In genomic region chr10:122693158-122693777, GRCm38 (mm10) we compare ENCODE assay signal across 11 mouse cellular contexts. TPM values are rescaled to one million over a fixed set of nuclear protein-coding genes. Genes with fewer than 3 reads are reported as not detected.
DNase-seq lines count a peak whose midpoint lies in the region; ATAC-seq lines count a peak whose summit lies in the region.
"Had no signal": no experiment of that assay in that cellular context is flagged by ENCODE, and none has a peak within 500 bp of the region (broad histone marks: within the 10 kb centered on the region; RNA-seq: fewer than 3 reads in every experiment).

No protein-coding gene starts in this region.

- H3K36me3 ChIP-seq in midbrain, embryonic 13.5 days, result no peaks in the 10 kb centered on the region
- H3K36me3 ChIP-seq in midbrain, embryonic 11.5 days (ENCODE audit: control insufficient read depth, insufficient read depth, low read length), result no peaks in the 10 kb centered on the region
- H3K36me3 ChIP-seq in hindbrain, embryonic 14.5 days (replicated peaks; ENCODE audit: control insufficient read depth, insufficient read depth), result peaks cover 2% of the 10 kb centered on the region; the same call in 1 of the 2 replicates
- peaks cover 5% of the 10 kb centered on the region for H3K36me3 ChIP-seq in neural tube, embryonic 15.5 days
- H3K36me3 ChIP-seq: heart, embryonic 15.5 days; liver, embryonic 13.5 days had no signal

- H3K9ac ChIP-seq in midbrain, embryonic 13.5 days (replicated peaks), result no peak overlapping the region
- H3K9ac ChIP-seq in midbrain, embryonic 11.5 days (ENCODE audit: low read length), result no peak overlapping the region
- H3K9ac ChIP-seq in hindbrain, embryonic 14.5 days, result no peak overlapping the region
- H3K9ac ChIP-seq in neural tube, embryonic 15.5 days (replicated peaks), result no peak overlapping the region
- H3K9ac ChIP-seq: heart, embryonic 15.5 days; liver, embryonic 13.5 days had no signal

- peak overlapping the region; percentile 51; the same call in 1 of the 2 replicates for H3K27ac ChIP-seq in midbrain, embryonic 13.5 days
- H3K27ac ChIP-seq in midbrain, embryonic 11.5 days (ENCODE audit: low read depth, low read length), result no peak overlapping the region
- peak overlapping the region; percentile 66; the same call in 1 of the 2 replicates for H3K27ac ChIP-seq in hindbrain, embryonic 14.5 days
- peak overlapping the region; percentile 51 for H3K27ac ChIP-seq in neural tube, embryonic 15.5 days (replicated peaks)
- H3K27ac ChIP-seq: heart, embryonic 15.5 days; kidney, postnatal 0 days; liver, embryonic 13.5 days had no signal

- ATAC-seq in midbrain, embryonic 13.5 days, result peak; percentile 66
- no peak for ATAC-seq in midbrain, embryonic 11.5 days (ENCODE audit: low FRiP score)
- peak; percentile 73 for ATAC-seq in hindbrain, embryonic 14.5 days (ENCODE audit: low FRiP score)
- peak; percentile 45; the same call in 1 of the 2 replicates for ATAC-seq in neural tube, embryonic 15.5 days (ENCODE audit: low FRiP score)

- peaks cover 15% of the 10 kb centered on the region for H3K4me1 ChIP-seq in midbrain, embryonic 13.5 days (replicated peaks)
- no peaks in the 10 kb centered on the region for H3K4me1 ChIP-seq in midbrain, embryonic 11.5 days (ENCODE audit: control insufficient read depth, insufficient read depth, low read length)
- peaks cover 13% of the 10 kb centered on the region; the same call in 1 of the 2 replicates for H3K4me1 ChIP-seq in hindbrain, embryonic 14.5 days (replicated peaks; ENCODE audit: control insufficient read depth, insufficient read depth, low read length)
- H3K4me1 ChIP-seq in neural tube, embryonic 15.5 days, result peaks cover 18% of the 10 kb centered on the region
- H3K4me1 ChIP-seq: liver, embryonic 13.5 days; megakaryocyte, embryonic 14.5 days had no signal

- H3K27me3 ChIP-seq in midbrain, embryonic 13.5 days, result no peaks in the 10 kb centered on the region
- no peaks in the 10 kb centered on the region for H3K27me3 ChIP-seq in midbrain, embryonic 11.5 days (ENCODE audit: control insufficient read depth, insufficient read depth, low read length)
- H3K27me3 ChIP-seq in hindbrain, embryonic 14.5 days (ENCODE audit: control insufficient read depth, insufficient read depth, low read length), result no peaks in the 10 kb centered on the region
- no peaks in the 10 kb centered on the region for H3K27me3 ChIP-seq in neural tube, embryonic 15.5 days (replicated peaks)
- H3K27me3 ChIP-seq: heart, embryonic 15.5 days; liver, embryonic 13.5 days; megakaryocyte, embryonic 14.5 days had no signal

- no peak overlapping the region for H3K4me3 ChIP-seq in midbrain, embryonic 13.5 days (replicated peaks)
- no peak overlapping the region for H3K4me3 ChIP-seq in midbrain, embryonic 11.5 days (ENCODE audit: low read depth, low read length)
- H3K4me3 ChIP-seq in hindbrain, embryonic 14.5 days (replicated peaks; ENCODE audit: low read length), result no peak overlapping the region
- no peak overlapping the region for H3K4me3 ChIP-seq in neural tube, embryonic 15.5 days (replicated peaks)
- H3K4me3 ChIP-seq: heart, embryonic 15.5 days; liver, embryonic 13.5 days; megakaryocyte, embryonic 14.5 days had no signal

- WGBS in midbrain, embryonic 13.5 days, result 66% methylated on average over 12 of the region's 12 CpGs
- 74% methylated on average over 12 of the region's 12 CpGs for WGBS in midbrain, embryonic 11.5 days
- WGBS in hindbrain, embryonic 14.5 days, result 62% methylated on average over 12 of the region's 12 CpGs
- 54% methylated on average over 12 of the region's 12 CpGs for WGBS in neural tube, embryonic 15.5 days

- no peak for DNase-seq in midbrain, embryonic 11.5 days (ENCODE audit: low spot score, missing footprints)
- peak; percentile 87 for DNase-seq in cerebellum, adult 9-10 months
- DNase-seq in hindbrain, embryonic 14.5 days (ENCODE audit: low spot score), result no peak
- DNase-seq in heart, adult 8-10 months (ENCODE audit: low spot score), result no peak
- no peak for DNase-seq in adrenal gland, adult 2 months
- DNase-seq: liver, embryonic 13.5 days had no signal

- H3K4me2 ChIP-seq in midbrain, embryonic 13.5 days (replicated peaks), result no peak overlapping the region
- no peak overlapping the region for H3K4me2 ChIP-seq in midbrain, embryonic 11.5 days
- H3K4me2 ChIP-seq in hindbrain, embryonic 14.5 days (replicated peaks), result 0 out of 2 replicates have a peak overlapping the region, but pooled peaks have one; percentile 9
- H3K4me2 ChIP-seq in neural tube, embryonic 15.5 days, result peak overlapping the region; percentile 19; the same call in 1 of the 2 replicates
- H3K4me2 ChIP-seq: heart, embryonic 15.5 days; liver, embryonic 13.5 days had no signal

- H3K9me3 ChIP-seq in midbrain, embryonic 13.5 days, result no peaks in the 10 kb centered on the region
- H3K9me3 ChIP-seq in midbrain, embryonic 11.5 days (ENCODE audit: control insufficient read depth, low read length), result no peaks in the 10 kb centered on the region
- no peaks in the 10 kb centered on the region for H3K9me3 ChIP-seq in hindbrain, embryonic 14.5 days (ENCODE audit: control insufficient read depth, low read length)
- no peaks in the 10 kb centered on the region for H3K9me3 ChIP-seq in neural tube, embryonic 15.5 days (replicated peaks)
- H3K9me3 ChIP-seq: heart, embryonic 15.5 days; liver, embryonic 13.5 days had no signal

RNA-seq across cellular contexts. Expression of gene Ppm1h, which starts 14.7 kb away (rescaled TPM):
- 12.6 and 14.8 TPM in 2 replicates for polyA plus RNA-seq in midbrain, embryonic 13.5 days (2015; fragmentation: Nextera tagmentation; extraction: Ambion mirVana)
- polyA plus RNA-seq in midbrain, embryonic 11.5 days (2014; fragmentation: Nextera tagmentation; extraction: Ambion mirVana), result 5.4 and 5.9 TPM in 2 replicates
- 30.4 and 34.3 TPM in 2 replicates for polyA plus RNA-seq in hindbrain, embryonic 14.5 days (2014; fragmentation: Nextera tagmentation; extraction: Ambion mirVana)
- polyA plus RNA-seq in neural tube, embryonic 15.5 days (2015; fragmentation: Nextera tagmentation; extraction: Ambion mirVana), result 32.6 and 35.1 TPM in 2 replicates
- 1 to 10 TPM; 6.8 to 9.4 (median 7.2) TPM for total RNA-seq in heart, adult 8-10 months (2022)
- total RNA-seq in adrenal gland, adult 2 months (2021), result 10 to 100 TPM; 16.0 to 29.3 TPM
- polyA plus RNA-seq in adrenal gland, adult 2 months (2012; rRNA removed), result 9.5 and 11.7 TPM in 2 replicates

Comparison
In these comparisons a context has a peak if more than half of its experiments do, and no peak if none do; other contexts are left out.
1. H3K4me2 ChIP-seq: peak in hindbrain, embryonic 14.5 days (single experiment) and neural tube, embryonic 15.5 days (single experiment); none in midbrain, embryonic 13.5 days (single experiment) and midbrain, embryonic 11.5 days (single experiment).